Mouse (Mus musculus): ENCODE results near the gene Etfa. TPM values are rescaled to one million over a fixed set of nuclear protein-coding genes. Genes with fewer than 3 reads are reported as not detected.

Etfa gene
- polyA plus RNA-seq, 1 experiment from 2014 or later = 141 TPM

GRCm38 (mm10) chr9:55538377-55538776, 26.3 kb upstream of the Etfa start, which contains the start of gene Isl2:
TSS of gene Isl2 (plus strand) at chr9:55538672.
- peak within 1 kb of the TSS; percentile 67; the same call in 1 of the 2 replicates for H3K4me2 ChIP-seq
- no peak within 1 kb of the TSS for H3K9ac ChIP-seq (ENCODE audit: low read length)
- no peaks in the 10 kb centered on the region for H3K36me3 ChIP-seq (ENCODE audit: control insufficient read depth, insufficient read depth, low read length)
- no peak within 1 kb of the TSS for H3K27ac ChIP-seq (ENCODE audit: low read depth, low read length)
- H3K4me3 ChIP-seq (ENCODE audit: low read depth, low read length) = no peak within 1 kb of the TSS
- DNase-seq (ENCODE audit: low spot score, missing footprints) (no peak), ATAC-seq (ENCODE audit: low FRiP score) (no peak)
- peaks cover 64% of the 10 kb centered on the region for H3K27me3 ChIP-seq (ENCODE audit: control insufficient read depth, insufficient read depth, low read length)
- 10% methylated on average over 4 of the region's 4 CpGs for WGBS
- no peaks in the 10 kb centered on the region for H3K9me3 ChIP-seq (ENCODE audit: control insufficient read depth, low read length)
- peaks cover 15% of the 10 kb centered on the region for H3K4me1 ChIP-seq (ENCODE audit: control insufficient read depth, insufficient read depth, low read length)

DNA sequence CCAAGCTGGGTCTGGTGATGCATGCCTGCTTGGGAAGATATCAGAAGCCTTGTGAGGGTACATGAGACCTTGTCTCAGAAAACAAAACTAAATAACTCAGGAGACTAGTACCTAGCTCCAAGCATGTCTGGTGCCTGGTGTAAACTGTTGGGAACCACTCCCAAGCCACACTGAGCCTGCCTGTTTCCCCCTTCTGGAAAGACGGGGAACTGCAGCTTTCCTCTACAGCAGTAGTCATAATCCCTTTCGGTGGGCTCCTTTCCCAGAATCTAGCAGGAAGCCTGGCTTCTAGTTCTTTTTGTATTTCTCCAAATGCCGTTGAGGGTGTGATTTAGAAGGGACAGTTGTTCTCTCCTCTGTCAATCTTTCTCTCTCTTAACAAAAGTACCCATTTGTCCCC, 23.9 kb upstream of the Etfa start:
- no peak overlapping the region for H3K9ac ChIP-seq (ENCODE audit: low read length)
- ATAC-seq (ENCODE audit: low FRiP score) = no peak
- H3K9me3 ChIP-seq (ENCODE audit: control insufficient read depth, low read length) = no peaks in the 10 kb centered on the region
- H3K27me3 ChIP-seq (ENCODE audit: control insufficient read depth, insufficient read depth, low read length) = peaks cover 39% of the 10 kb centered on the region
- no peak overlapping the region for H3K4me3 ChIP-seq (ENCODE audit: low read depth, low read length)
- WGBS = 22% methylated on average over 3 of the region's 3 CpGs
- no peak overlapping the region for H3K27ac ChIP-seq (ENCODE audit: low read depth, low read length)
- no peak overlapping the region for H3K4me2 ChIP-seq
- no peaks in the 10 kb centered on the region for H3K36me3 ChIP-seq (ENCODE audit: control insufficient read depth, insufficient read depth, low read length)
- peak; percentile 94 for DNase-seq (ENCODE audit: low spot score, missing footprints)
- peaks cover 6% of the 10 kb centered on the region; the same call in 1 of the 2 replicates for H3K4me1 ChIP-seq (ENCODE audit: control insufficient read depth, insufficient read depth, low read length)

GRCm38 (mm10) chr9:55525716-55526115, 13.7 kb upstream of the Etfa start:
- DNase-seq (ENCODE audit: low spot score, missing footprints) = no peak
- Histone ChIP-seq H3K9ac (ENCODE audit: low read length) (no peak overlapping the region), H3K4me1 (ENCODE audit: control insufficient read depth, insufficient read depth, low read length) (no peaks in the 10 kb centered on the region), H3K4me3 (ENCODE audit: low read depth, low read length) (no peak overlapping the region), H3K36me3 (ENCODE audit: control insufficient read depth, insufficient read depth, low read length) (no peaks in the 10 kb centered on the region), H3K27me3 (ENCODE audit: control insufficient read depth, insufficient read depth, low read length) (no peaks in the 10 kb centered on the region), H3K4me2 (no peak overlapping the region), H3K9me3 (ENCODE audit: control insufficient read depth, low read length) (no peaks in the 10 kb centered on the region), H3K27ac (ENCODE audit: low read depth, low read length) (no peak overlapping the region)
- no peak for ATAC-seq (ENCODE audit: low FRiP score)
- 27% methylated on average over 4 of the region's 4 CpGs for WGBS

GRCm38 (mm10) chr9:55511521-55511993, 486 bp downstream of the Etfa start:
- peaks cover 3% of the 10 kb centered on the region; the same call in 1 of the 2 replicates for H3K4me1 ChIP-seq (ENCODE audit: control insufficient read depth, insufficient read depth, low read length)
- ATAC-seq (ENCODE audit: low FRiP score) (peak; percentile 85), DNase-seq (ENCODE audit: low spot score, missing footprints) (peak; percentile 97)
- 1% methylated on average over 32 of the region's 32 CpGs for WGBS
- H3K36me3 ChIP-seq (ENCODE audit: control insufficient read depth, insufficient read depth, low read length) = no peaks in the 10 kb centered on the region
- H3K4me2 ChIP-seq = peak overlapping the region; percentile 78
- no peaks in the 10 kb centered on the region for H3K9me3 ChIP-seq (ENCODE audit: control insufficient read depth, low read length)
- peak overlapping the region; percentile 76 for H3K9ac ChIP-seq (ENCODE audit: low read length)
- peak overlapping the region; percentile 67 for H3K27ac ChIP-seq (ENCODE audit: low read depth, low read length)
- peak overlapping the region; percentile 78 for H3K4me3 ChIP-seq (ENCODE audit: low read depth, low read length)
- H3K27me3 ChIP-seq (ENCODE audit: control insufficient read depth, insufficient read depth, low read length) = no peaks in the 10 kb centered on the region

- H3K4me3 ChIP-seq (ENCODE audit: low read depth, low read length) = peak overlapping the region; percentile 78
- 88% methylated on average over 10 of the region's 10 CpGs for WGBS
- H3K4me2 ChIP-seq = peak overlapping the region; percentile 78
- no peaks in the 10 kb centered on the region for H3K9me3 ChIP-seq (ENCODE audit: control insufficient read depth, low read length)
- ATAC-seq (ENCODE audit: low FRiP score) (no peak), DNase-seq (ENCODE audit: low spot score, missing footprints) (peak; percentile 85)
- H3K4me1 ChIP-seq (ENCODE audit: control insufficient read depth, insufficient read depth, low read length) = peaks cover 3% of the 10 kb centered on the region; the same call in 1 of the 2 replicates
- no peak overlapping the region for H3K27ac ChIP-seq (ENCODE audit: low read depth, low read length)
- no peaks in the 10 kb centered on the region for H3K27me3 ChIP-seq (ENCODE audit: control insufficient read depth, insufficient read depth, low read length)
- H3K36me3 ChIP-seq (ENCODE audit: control insufficient read depth, insufficient read depth, low read length) = no peaks in the 10 kb centered on the region
- H3K9ac ChIP-seq (ENCODE audit: low read length) = no peak overlapping the region
Observed at GRCm38 (mm10) chr9:55510651-55511235, 1.3 kb downstream of the Etfa start.

GRCm38 (mm10) chr9:55509731-55510130, 2.3 kb downstream of the Etfa start:
- ATAC-seq (ENCODE audit: low FRiP score) (no peak), DNase-seq (ENCODE audit: low spot score, missing footprints) (no peak)
- Histone ChIP-seq H3K9ac (ENCODE audit: low read length) (no peak overlapping the region), H3K27me3 (ENCODE audit: control insufficient read depth, insufficient read depth, low read length) (no peaks in the 10 kb centered on the region), H3K36me3 (ENCODE audit: control insufficient read depth, insufficient read depth, low read length) (no peaks in the 10 kb centered on the region), H3K27ac (ENCODE audit: low read depth, low read length) (no peak overlapping the region), H3K4me3 (ENCODE audit: low read depth, low read length) (no peak overlapping the region), H3K9me3 (ENCODE audit: control insufficient read depth, low read length) (no peaks in the 10 kb centered on the region), H3K4me1 (ENCODE audit: control insufficient read depth, insufficient read depth, low read length) (peaks cover 3% of the 10 kb centered on the region; the same call in 1 of the 2 replicates), H3K4me2 (no peak overlapping the region)
- WGBS = 94% methylated on average over 1 of the region's 1 CpGs

DNA sequence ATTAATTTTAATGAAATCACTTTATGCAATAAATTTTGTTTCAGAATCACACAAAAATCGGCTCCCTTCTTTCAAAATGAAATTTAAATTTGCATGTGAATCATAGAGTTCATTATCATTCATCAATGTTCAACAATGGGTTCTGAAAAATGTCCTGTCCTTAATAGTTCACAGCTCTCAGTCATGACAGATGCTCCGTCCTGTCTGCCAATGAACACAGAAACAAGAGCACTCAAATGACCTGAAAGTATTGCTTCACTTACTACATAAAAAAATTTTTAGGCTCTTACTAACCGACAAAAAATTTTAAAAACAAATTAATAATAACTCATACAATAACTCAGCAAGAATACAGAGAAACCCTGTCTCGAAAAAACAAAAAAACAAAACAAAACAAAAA, 3.3 kb downstream of the Etfa start:
- ATAC-seq (ENCODE audit: low FRiP score) (no peak), DNase-seq (ENCODE audit: low spot score, missing footprints) (no peak)
- H3K36me3 ChIP-seq (ENCODE audit: control insufficient read depth, insufficient read depth, low read length) = no peaks in the 10 kb centered on the region
- H3K4me2 ChIP-seq = no peak overlapping the region
- no peak overlapping the region for H3K4me3 ChIP-seq (ENCODE audit: low read depth, low read length)
- 80% methylated on average over 4 of the region's 4 CpGs for WGBS
- H3K9me3 ChIP-seq (ENCODE audit: control insufficient read depth, low read length) = no peaks in the 10 kb centered on the region
- H3K27me3 ChIP-seq (ENCODE audit: control insufficient read depth, insufficient read depth, low read length) = no peaks in the 10 kb centered on the region
- H3K27ac ChIP-seq (ENCODE audit: low read depth, low read length) = no peak overlapping the region
- no peak overlapping the region for H3K9ac ChIP-seq (ENCODE audit: low read length)
- peaks cover 3% of the 10 kb centered on the region; the same call in 1 of the 2 replicates for H3K4me1 ChIP-seq (ENCODE audit: control insufficient read depth, insufficient read depth, low read length)

GRCm38 (mm10) chr9:55507922-55508321, 4.1 kb downstream of the Etfa start:
- no peak overlapping the region for H3K9ac ChIP-seq (ENCODE audit: low read length)
- 85% methylated on average over 3 of the region's 3 CpGs for WGBS
- no peak overlapping the region for H3K4me3 ChIP-seq (ENCODE audit: low read depth, low read length)
- H3K27ac ChIP-seq (ENCODE audit: low read depth, low read length) = no peak overlapping the region
- ATAC-seq (ENCODE audit: low FRiP score) = no peak
- no peak overlapping the region for H3K4me2 ChIP-seq
- H3K9me3 ChIP-seq (ENCODE audit: control insufficient read depth, low read length) = no peaks in the 10 kb centered on the region
- DNase-seq (ENCODE audit: low spot score, missing footprints) = no peak
- no peaks in the 10 kb centered on the region for H3K36me3 ChIP-seq (ENCODE audit: control insufficient read depth, insufficient read depth, low read length)
- H3K4me1 ChIP-seq (ENCODE audit: control insufficient read depth, insufficient read depth, low read length) = peaks cover 3% of the 10 kb centered on the region; the same call in 1 of the 2 replicates
- H3K27me3 ChIP-seq (ENCODE audit: control insufficient read depth, insufficient read depth, low read length) = no peaks in the 10 kb centered on the region

DNA sequence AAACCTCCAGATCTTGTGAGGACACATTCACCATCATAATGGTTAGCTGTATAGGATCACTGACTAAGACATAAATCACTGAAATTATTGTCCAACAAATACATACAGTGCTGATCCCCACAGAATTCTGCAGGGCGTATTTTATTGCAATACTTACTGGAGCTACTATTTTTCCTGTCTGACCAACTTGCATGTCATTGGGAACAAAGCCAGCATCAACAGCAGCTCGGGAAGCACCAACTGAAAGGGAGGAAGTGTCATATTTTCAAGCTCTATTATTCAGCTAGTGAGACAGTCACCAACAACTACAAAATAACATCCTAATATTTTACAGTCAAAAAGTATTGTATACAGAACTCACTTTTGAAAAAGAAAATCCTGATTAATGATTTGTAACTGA, 29.9 kb downstream of the Etfa start:
- no peak overlapping the region for H3K27ac ChIP-seq (ENCODE audit: low read depth, low read length)
- no peak for ATAC-seq (ENCODE audit: low FRiP score)
- no peaks in the 10 kb centered on the region for H3K4me1 ChIP-seq (ENCODE audit: control insufficient read depth, insufficient read depth, low read length)
- no peak overlapping the region for H3K4me2 ChIP-seq
- H3K9me3 ChIP-seq (ENCODE audit: control insufficient read depth, low read length) = no peaks in the 10 kb centered on the region
- whole genome bisulfite sequencing = 85% methylated on average over 2 of the region's 2 CpGs
- H3K9ac ChIP-seq (ENCODE audit: low read length) = no peak overlapping the region
- no peaks in the 10 kb centered on the region for H3K27me3 ChIP-seq (ENCODE audit: control insufficient read depth, insufficient read depth, low read length)
- no peaks in the 10 kb centered on the region for H3K36me3 ChIP-seq (ENCODE audit: control insufficient read depth, insufficient read depth, low read length)
- no peak for DNase-seq (ENCODE audit: low spot score, missing footprints)
- H3K4me3 ChIP-seq (ENCODE audit: low read depth, low read length) = no peak overlapping the region
